Mouse (Mus musculus): ENCODE measurements around the gene Lrrc27. TPM values are rescaled to one million over a fixed set of nuclear protein-coding genes. Genes with fewer than 3 reads are reported as not detected.

The Lrrc27 gene
- polyA plus RNA-seq, 1 experiment from 2014 or later: 4.5 TPM

Other genes starting within 250 kb of the Lrrc27 start
- 4.7 and 9.1 TPM in 2 replicates for gene Dpysl4, start 127.0 kb upstream of the Lrrc27 start, polyA plus RNA-seq (2016; fragmentation: Nextera tagmentation; extraction: Ambion mirVana)
- not detected in 2 replicates for gene Stk32c, start 319 bp downstream of the Lrrc27 start, polyA plus RNA-seq (2016; fragmentation: Nextera tagmentation; extraction: Ambion mirVana)
- 10.5 and 11.1 TPM in 2 replicates for gene Pwwp2b, start 35.5 kb downstream of the Lrrc27 start, polyA plus RNA-seq (2016; fragmentation: Nextera tagmentation; extraction: Ambion mirVana)
- gene Inpp5a, start 176.1 kb downstream of the Lrrc27 start, polyA plus RNA-seq (2016; fragmentation: Nextera tagmentation; extraction: Ambion mirVana): 46.9 and 60.9 TPM in 2 replicates

Data from heart, embryonic 10.5 days (tissue).